Mouse (Mus musculus) G1E (cell line): ENCODE data around the gene Tkfc.

Experiments
- CTCF ChIP-seq: IDR thresholded peaks from 2 replicates; pipeline ENCODE4 v1.5.1; 2012; ENCODE audit warnings: low read depth, low read length, inconsistent platforms, mixed read lengths
- GATA1 ChIP-seq: IDR thresholded peaks from 2 replicates; pipeline ENCODE4 v1.6.1; 2012; ENCODE audit warnings: borderline replicate concordance, low read length, inconsistent platforms, mixed read lengths
- TAL1 ChIP-seq: conservative IDR thresholded peaks from 2 replicates; pipeline ENCODE4 v1.6.1; 2012; ENCODE audit warnings: low read depth, low read length, inconsistent platforms, mixed read lengths

DNA sequence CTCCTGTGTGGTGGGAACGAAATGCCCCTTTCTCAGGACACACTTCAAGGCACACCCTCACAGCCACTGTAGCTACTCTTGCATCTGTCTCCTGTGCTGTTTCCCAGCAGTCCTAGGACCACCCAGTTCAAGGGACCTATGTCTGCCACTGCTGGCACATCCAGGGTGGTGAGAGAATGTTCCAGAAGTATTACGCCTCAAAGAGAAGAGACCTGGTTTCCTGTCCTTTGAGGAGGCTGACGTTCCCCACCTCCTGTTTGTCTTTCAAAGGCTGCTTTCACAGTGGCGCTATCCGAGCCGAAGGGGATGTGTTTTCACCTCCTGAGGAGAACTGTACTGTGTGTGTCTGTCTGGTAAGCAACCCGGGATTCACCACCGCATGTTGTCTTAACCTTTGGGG lies 42.7 kb upstream of the Tkfc start:
- no peak for TF ChIP-seq CTCF
- TF ChIP-seq TAL1, result no peak
- TF ChIP-seq GATA1, result no peak
